Mouse (Mus musculus): ENCODE results near the gene Aqp9.
"Not testable (repeated sequence)": the region's sequence is repeated elsewhere in the genome, so short reads cannot be mapped to it uniquely, and the experiment has no call there.

The Aqp9 gene

DNA sequence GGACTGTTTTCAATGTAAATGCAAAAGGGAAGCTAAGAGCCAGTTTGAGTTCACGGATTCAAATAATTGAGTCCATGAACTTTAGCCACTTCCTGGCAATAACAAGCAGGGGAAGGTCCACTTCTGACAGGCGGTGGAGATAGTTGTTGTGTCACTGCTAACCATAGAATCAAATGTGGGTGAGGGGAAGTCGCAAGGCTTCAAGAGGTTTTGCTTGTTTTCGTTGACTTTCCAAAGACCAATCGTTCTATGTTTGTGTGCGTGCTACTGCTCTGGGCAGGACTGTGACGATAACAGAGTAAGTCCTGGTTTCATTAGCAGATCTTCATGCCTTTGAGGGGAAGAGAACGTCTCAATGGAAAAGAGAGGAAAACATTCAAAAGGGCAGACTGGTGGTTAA, 28.3 kb downstream of the Aqp9 start:
- peak; percentile 57 for DNase-seq (ENCODE audit: inconsistent ontology term)

DNA sequence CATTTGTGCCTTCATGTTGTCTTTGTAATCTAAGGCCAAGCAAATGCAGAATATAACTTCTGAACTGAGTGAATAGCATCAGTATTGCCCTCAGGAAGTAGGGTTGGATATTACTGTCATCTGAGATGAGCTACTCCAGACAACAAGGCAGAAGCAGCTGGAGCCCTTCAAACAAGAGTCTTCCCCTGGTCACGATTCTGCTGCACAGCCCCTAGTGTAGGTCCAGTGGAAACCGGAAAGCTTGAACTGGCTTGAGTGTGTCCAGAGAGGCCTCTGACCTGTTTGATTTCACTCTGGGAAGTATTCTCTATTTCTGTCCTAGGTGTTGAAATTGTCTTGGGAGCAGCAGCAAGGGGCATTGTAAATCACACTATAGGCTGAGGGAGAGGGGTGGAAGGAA, 29.5 kb downstream of the Aqp9 start:
- DNase-seq (ENCODE audit: inconsistent ontology term) = no peak

GRCm38 (mm10) chr9:71137267-71137945, 31.1 kb downstream of the Aqp9 start:
- no peak for DNase-seq (ENCODE audit: inconsistent ontology term)

DNA sequence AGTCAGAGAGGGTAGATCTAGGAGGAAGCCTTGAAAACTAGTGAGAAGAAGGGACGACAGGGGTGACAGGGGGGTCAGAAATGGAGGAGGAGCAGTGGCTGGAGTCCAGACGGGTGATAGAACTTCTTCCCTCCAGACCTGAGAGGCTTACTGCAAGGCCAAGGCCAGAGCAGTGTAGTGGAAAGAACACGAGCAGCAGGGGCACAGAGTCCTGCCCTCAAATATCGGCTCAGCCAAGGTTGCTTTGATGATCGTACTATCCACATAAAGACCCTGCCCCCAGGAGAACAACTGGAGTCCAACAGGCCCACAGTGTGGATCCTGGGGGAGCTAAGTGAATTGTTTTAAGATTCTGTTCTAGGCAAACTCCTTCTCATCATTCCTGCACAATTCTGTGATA, 33.4 kb downstream of the Aqp9 start:
- DNase-seq (ENCODE audit: inconsistent ontology term) = no peak

GRCm38 (mm10) chr9:71133190-71133589, 35.3 kb downstream of the Aqp9 start:
- no peak for DNase-seq (ENCODE audit: inconsistent ontology term)

DNA sequence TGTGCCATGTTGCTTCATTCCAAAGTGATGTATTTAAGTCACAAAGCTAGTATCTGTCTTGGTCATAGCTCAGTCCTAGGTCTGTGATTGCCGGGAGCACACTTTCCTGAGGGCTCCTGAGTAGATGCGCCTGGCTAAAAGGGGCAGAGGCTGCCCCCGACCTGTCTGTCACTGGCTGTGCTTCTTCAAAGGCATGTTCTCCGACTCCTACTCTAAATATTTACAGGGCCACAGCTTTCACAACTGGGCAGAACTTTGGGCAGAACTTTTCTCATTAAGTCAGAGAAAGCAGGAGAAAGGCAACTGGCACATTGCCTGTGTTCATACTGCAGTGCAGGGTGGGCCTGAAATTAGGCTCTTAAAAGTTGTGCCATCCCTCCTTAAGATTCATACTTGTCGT, 36.7 kb downstream of the Aqp9 start:
- DNase-seq (ENCODE audit: inconsistent ontology term) = no peak

DNA sequence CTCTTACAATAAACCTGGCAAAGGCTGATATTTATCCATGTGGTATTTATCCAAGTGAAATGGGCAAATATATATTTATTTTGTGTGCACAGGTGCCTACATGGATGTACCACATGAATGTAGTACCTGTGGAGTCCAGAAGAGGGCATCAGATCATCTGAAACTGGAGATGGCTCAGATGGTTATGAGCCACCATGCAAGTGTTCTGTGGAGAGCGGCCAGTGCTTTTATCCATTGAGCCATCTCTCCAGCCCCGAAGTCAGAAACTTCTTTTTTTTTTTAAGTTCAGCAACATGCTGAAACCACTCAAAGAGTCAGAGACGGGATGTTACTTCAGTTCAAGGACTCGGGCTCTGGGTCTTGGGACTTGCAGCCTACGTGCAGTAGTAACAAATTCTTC, 39.6 kb downstream of the Aqp9 start:
- no peak for DNase-seq (ENCODE audit: inconsistent ontology term)

DNA sequence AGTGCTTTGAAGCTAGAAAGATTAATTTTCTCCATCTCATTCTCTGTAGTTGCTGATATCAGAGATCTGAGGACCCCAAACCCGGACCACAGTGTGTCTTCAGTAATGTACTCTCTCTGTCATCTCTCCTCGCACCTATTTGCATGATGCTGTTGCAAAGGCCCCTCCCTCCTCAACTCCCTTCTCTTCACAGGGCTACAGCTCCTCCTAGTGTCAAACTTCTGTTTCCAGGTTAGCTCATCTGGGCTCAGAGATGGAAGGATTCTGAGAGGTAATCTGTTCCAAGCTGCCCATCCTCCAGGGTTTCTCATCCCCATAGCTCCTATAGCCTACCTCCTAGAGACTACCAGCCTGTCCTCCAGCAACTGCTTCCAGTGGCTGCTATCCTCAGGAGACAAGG, 42.3 kb downstream of the Aqp9 start:
- no peak for DNase-seq (ENCODE audit: inconsistent ontology term)

DNA sequence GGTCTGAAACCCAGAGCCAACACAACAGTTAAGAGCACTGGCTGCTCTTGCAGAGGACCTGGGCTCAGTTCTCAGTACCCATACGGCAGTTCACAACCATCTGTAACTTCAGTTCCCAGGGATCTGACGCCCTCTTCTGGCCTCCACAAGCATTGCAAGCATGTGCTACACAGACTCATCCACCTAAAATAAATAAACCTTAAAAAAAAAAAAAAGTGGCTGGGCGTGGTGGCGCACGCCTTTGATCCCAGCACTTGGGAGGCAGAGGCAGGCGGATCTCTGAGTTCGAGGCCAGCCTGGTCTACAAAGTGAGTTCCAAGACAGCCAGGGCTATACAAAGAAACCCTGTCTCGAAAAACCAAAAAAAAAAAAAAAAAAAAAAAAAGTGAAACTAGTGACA, 45.4 kb downstream of the Aqp9 start:
- DNase-seq (ENCODE audit: inconsistent ontology term) = not testable (repeated sequence)

DNA sequence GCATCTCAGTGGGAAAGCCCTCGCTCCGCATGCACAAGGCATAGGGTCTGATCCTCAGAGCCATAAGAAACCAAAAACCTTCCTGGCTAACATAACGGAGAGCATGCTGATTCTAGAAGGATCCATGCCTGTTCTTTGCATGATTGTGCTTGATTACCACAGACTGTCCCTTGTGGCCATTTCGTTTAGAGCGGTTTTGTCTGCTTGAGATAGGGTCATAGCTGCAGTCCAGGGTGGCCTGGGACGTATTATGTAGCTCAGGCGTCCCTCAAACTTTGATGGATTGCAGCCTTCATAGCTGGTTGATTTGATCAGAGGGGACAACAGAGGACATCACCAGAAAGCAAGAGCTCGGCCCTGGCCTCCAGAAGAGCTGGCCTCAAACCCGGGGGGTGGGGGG, 47.6 kb downstream of the Aqp9 start:
- DNase-seq (ENCODE audit: inconsistent ontology term) = no peak

- no peak for DNase-seq (ENCODE audit: inconsistent ontology term)
Measured at GRCm38 (mm10) chr9:71113166-71113565, 55.3 kb downstream of the Aqp9 start.

DNA sequence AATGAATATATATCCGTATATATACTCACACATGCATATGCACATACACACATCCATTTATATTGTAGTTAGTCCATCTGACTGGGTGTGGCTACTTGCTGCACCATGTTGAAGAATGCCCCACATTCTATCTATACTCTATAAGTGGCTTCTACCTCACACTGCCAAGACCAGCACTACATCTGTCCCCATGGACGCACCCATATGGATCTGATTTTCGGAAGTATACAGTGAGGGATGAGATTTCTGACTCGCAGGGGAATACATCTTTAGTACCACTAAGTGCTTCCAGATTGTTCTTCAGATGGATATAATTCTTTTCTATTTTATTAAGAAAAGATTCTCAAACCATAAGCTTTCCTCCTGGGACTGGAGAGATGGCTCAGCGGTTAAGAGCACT, 65.0 kb downstream of the Aqp9 start:
- no peak for DNase-seq (ENCODE audit: inconsistent ontology term)

GRCm38 (mm10) chr9:71094066-71094465, 74.4 kb downstream of the Aqp9 start:
- DNase-seq (ENCODE audit: inconsistent ontology term) = no peak

DNA sequence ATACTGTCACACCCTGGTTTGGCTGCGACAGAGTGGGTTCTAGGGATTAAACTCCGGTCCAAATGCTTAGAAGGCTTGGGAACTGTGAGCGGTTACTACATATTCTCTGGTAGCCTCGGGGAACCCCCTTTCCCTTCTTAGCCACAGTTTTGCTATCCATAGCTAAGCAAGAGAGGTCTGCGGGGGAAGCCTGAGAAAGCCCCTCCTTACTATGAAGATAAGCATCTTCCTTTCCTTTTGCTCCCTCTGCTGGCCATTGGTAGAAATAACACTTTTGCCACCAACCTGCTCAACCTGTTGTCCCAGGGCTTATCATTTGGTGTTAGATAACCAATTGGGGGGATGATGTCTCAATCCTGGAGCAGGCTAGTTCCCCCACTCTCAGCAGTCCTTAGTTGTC, 76.4 kb downstream of the Aqp9 start:
- peak; percentile 44 for DNase-seq (ENCODE audit: inconsistent ontology term)

- no peak for DNase-seq (ENCODE audit: inconsistent ontology term)
Measured at GRCm38 (mm10) chr9:71079201-71079600, 89.3 kb downstream of the Aqp9 start.

GRCm38 (mm10) chr9:71077251-71077825, 91.1 kb downstream of the Aqp9 start:
- DNase-seq (ENCODE audit: inconsistent ontology term) = peak; percentile 80

- no peak for DNase-seq (ENCODE audit: inconsistent ontology term)
Measured at GRCm38 (mm10) chr9:71076201-71076648, 92.3 kb downstream of the Aqp9 start.

DNA sequence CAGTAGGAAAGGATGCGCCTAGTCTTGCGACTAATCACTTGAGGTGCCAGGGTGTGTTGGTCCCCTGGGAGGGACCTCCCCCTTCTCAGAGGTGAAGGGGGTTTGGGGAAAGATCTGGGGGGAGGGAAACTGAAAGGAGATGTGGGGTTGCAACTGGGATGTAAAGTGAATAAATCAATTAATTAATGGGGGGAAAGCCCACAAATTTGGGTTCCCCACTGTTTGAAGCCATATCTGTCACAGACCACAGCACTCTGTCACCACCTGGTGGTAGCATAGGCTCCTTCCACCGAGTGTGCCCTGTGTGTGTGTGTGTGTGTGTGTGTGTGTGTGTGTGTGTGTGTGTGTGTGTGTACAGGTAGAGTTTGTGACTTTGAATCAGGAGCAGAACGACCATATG, 94.7 kb downstream of the Aqp9 start:
- no peak for DNase-seq (ENCODE audit: inconsistent ontology term)

DNA sequence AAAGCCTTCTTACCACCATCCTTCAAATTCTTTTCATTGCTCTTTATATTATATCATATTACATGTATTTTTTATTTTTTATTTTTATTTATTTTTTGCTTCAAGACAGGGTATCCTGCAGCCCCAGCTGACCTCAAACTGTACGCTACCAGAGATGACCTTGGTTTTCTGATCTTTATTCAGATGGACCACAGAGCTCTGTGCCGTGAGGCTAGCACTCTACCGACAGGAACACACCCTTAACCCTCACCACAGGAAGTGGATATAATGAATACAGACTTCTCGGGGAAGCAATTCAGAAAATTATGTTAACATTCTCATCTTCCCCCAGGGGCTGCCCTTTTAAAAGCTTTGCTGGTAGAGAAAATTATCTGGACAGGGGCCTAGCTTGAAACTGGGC, 95.4 kb downstream of the Aqp9 start:
- no peak for DNase-seq (ENCODE audit: inconsistent ontology term)

DNA sequence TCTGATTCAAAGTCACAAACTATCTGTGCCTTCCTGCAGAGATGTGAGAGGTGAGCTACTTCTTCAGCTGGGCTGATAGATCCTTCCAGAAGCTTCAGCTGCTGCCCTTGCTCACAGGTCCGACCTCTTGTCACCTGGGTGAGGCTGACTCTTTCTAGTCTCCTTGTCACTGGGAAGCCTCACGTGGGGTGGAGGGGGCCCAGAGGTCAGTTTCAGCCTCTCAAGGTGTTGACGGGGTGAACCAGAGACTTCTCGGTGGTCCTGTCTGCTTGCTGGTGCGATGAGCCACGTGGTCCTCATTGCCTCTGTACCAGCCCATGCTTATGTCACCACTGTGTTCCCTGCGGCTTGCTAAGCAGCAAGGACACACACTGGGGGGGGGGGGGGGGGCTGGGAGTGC, 96.0 kb downstream of the Aqp9 start:
- no peak for DNase-seq (ENCODE audit: inconsistent ontology term)

- no peak for DNase-seq (ENCODE audit: inconsistent ontology term)
Measured at GRCm38 (mm10) chr9:71071581-71072330, 96.7 kb downstream of the Aqp9 start.

- no peak for DNase-seq (ENCODE audit: inconsistent ontology term)
Measured at GRCm38 (mm10) chr9:71070628-71071027, 97.9 kb downstream of the Aqp9 start.

GRCm38 (mm10) chr9:71068866-71069390, 99.6 kb downstream of the Aqp9 start:
- DNase-seq (ENCODE audit: inconsistent ontology term) = no peak
